Mouse (Mus musculus): ENCODE measurements at regions not wholly inside any gene's neighbourhood (a gene's known extent, or its start where the extent isn't known, plus 50 kb on each side); places are given as distances from the start of the nearest gene placed in this dataset.

DNA sequence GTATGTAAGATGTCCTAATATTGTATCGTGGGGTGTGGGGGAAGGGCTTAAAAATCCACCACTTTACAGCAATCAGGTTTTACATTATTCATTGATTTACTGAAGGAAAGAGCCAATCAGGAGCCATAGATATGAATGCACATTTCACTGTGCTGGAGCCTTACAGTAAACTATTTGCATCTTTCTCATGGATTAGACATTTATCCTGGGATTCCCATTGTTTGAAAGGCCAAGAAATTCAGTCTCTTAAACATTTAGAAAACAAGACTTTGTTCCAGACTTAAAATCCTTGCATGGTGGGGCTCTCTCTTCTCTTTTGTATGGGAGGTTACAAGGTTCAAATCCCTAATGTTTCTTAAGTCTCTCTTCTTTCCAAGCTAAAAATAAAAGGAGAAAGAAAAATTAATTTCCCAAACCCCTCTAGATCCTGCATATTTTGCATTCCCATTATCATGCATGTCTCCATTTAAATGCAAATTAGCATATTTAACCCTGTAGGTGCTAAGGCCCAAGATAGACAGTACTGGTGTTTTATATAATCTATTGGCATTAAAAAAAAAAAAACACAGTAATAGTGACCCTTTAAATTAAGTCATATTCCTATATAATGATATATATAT is 230.3 kb downstream of the Mef2c start:
- Histone ChIP-seq H3K4me1 (replicated peaks; ENCODE audit: control insufficient read depth, insufficient read depth, low read length) (peaks cover 9% of the 10 kb centered on the region), H3K27me3 (ENCODE audit: control insufficient read depth, insufficient read depth, low read length) (peaks cover 19% of the 10 kb centered on the region), H3K4me3 (ENCODE audit: control insufficient read depth, insufficient read depth, low read length) (no peak overlapping the region), H3K36me3 (ENCODE audit: control insufficient read depth, insufficient read depth, low read length) (no peaks in the 10 kb centered on the region), H3K27ac (ENCODE audit: control insufficient read depth, insufficient read depth, low read length) (no peak overlapping the region)
- WGBS = 7% methylated on average over 1 of the region's 1 CpGs
- DNase-seq = no peak
- TF ChIP-seq CTCF (IDR thresholded peaks at IDR 0.05; ENCODE audit: borderline replicate concordance, control insufficient read depth, extremely low read depth, insufficient read depth, low read length, poor library complexity) (no peak), POLR2A (IDR thresholded peaks at IDR 0.05; ENCODE audit: control insufficient read depth, extremely low read depth, insufficient read depth, low read length, poor library complexity) (no peak)

DNA sequence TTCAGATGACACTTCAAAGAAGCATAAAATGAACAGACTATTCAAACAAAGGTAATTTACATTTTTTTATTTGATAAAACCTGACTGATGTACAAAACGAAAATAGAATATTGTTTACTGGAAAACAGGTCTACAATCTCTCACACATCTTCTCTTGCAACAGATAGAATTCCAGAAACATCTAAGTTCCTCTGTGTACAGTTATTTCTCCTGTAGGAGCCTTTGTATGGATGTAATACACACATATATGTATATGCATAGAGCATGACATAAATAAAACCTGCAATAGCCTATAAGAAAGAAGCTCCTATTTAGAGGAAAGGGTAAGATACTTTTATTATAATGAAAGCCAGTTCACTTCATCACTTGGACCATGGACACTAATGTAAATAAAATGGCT is 230.8 kb downstream of the Mef2c start:
- H3K4me3 ChIP-seq (ENCODE audit: control insufficient read depth, insufficient read depth, low read length) = no peak overlapping the region
- no peak for DNase-seq
- H3K27me3 ChIP-seq (ENCODE audit: control insufficient read depth, insufficient read depth, low read length) = peaks cover 19% of the 10 kb centered on the region
- H3K36me3 ChIP-seq (ENCODE audit: control insufficient read depth, insufficient read depth, low read length) = no peaks in the 10 kb centered on the region
- no peak for TF ChIP-seq CTCF (IDR thresholded peaks at IDR 0.05; ENCODE audit: borderline replicate concordance, control insufficient read depth, extremely low read depth, insufficient read depth, low read length, poor library complexity)
- TF ChIP-seq POLR2A (IDR thresholded peaks at IDR 0.05; ENCODE audit: control insufficient read depth, extremely low read depth, insufficient read depth, low read length, poor library complexity) = no peak
- 35% methylated on average over 1 of the region's 1 CpGs for WGBS
- H3K27ac ChIP-seq (ENCODE audit: control insufficient read depth, insufficient read depth, low read length) = no peak overlapping the region
- peaks cover 9% of the 10 kb centered on the region for H3K4me1 ChIP-seq (replicated peaks; ENCODE audit: control insufficient read depth, insufficient read depth, low read length)

DNA sequence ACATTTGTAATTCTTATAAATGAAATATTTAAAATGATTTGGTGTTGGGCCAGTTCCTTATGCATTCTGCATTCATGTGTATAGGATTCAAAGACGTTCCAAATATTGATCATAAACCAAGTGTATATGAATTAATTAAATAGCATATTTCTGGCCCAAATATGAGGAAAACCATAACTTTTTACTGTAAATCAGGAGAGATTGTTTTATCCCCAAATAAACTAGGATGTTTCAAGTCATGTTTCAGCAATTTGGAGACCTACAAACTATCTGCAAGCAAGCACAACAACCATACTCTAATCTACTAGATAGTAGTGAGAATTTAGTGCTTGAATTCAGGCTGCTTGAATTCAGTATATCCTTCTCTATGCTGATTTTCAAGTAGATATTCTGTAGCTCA is 231.3 kb downstream of the Mef2c start:
- DNase-seq = no peak
- peaks cover 9% of the 10 kb centered on the region for H3K4me1 ChIP-seq (replicated peaks; ENCODE audit: control insufficient read depth, insufficient read depth, low read length)
- no peaks in the 10 kb centered on the region for H3K36me3 ChIP-seq (ENCODE audit: control insufficient read depth, insufficient read depth, low read length)
- peaks cover 19% of the 10 kb centered on the region for H3K27me3 ChIP-seq (ENCODE audit: control insufficient read depth, insufficient read depth, low read length)
- H3K4me3 ChIP-seq (ENCODE audit: control insufficient read depth, insufficient read depth, low read length) = no peak overlapping the region
- WGBS = 58% methylated on average over 1 of the region's 1 CpGs
- TF ChIP-seq POLR2A (IDR thresholded peaks at IDR 0.05; ENCODE audit: control insufficient read depth, extremely low read depth, insufficient read depth, low read length, poor library complexity) (no peak), CTCF (IDR thresholded peaks at IDR 0.05; ENCODE audit: borderline replicate concordance, control insufficient read depth, extremely low read depth, insufficient read depth, low read length, poor library complexity) (no peak)
- no peak overlapping the region for H3K27ac ChIP-seq (ENCODE audit: control insufficient read depth, insufficient read depth, low read length)

DNA sequence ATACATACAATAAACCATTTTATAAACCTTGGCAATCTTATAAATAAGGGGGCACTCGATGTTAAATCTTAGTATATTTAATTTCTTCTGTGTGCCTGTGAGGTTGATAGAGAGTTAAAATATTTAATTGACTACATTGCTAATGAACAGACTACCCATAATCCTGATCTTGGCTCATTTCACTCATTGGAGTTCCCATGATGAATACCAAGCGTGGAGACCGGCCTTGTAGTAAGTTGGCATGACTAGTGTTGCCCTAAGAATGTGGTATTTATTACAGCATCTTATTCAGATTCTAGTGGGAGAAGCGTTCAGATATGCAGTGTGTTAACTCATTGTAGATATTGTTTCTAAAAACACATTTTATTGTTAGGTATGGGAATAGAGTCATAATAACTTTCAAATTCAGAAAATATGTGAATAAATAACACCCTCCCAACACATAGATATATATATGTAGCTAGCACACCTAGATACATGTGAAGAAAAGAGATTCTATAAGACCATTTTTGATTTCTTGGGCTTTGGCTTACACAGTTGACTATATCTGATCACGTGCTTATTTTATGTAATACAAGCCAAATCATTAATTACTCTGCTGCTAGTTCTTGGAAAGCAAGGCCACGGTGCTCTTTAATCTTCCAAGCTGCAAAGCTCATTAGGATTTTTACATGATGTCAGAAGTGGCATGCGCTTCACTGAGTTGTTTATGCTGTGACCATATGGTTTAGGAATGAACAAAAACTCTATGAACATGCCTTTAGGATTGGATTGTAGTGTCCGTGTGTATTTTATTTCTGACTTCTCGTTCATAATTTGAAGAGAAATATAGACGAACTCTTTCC is 232.0 kb downstream of the Mef2c start:
- Histone ChIP-seq H3K27me3 (ENCODE audit: control insufficient read depth, insufficient read depth, low read length) (peaks cover 15% of the 10 kb centered on the region), H3K36me3 (ENCODE audit: control insufficient read depth, insufficient read depth, low read length) (no peaks in the 10 kb centered on the region), H3K4me3 (ENCODE audit: control insufficient read depth, insufficient read depth, low read length) (no peak overlapping the region), H3K4me1 (replicated peaks; ENCODE audit: control insufficient read depth, insufficient read depth, low read length) (peaks cover 5% of the 10 kb centered on the region), H3K27ac (ENCODE audit: control insufficient read depth, insufficient read depth, low read length) (no peak overlapping the region)
- DNase-seq = no peak
- no peak for TF ChIP-seq POLR2A (IDR thresholded peaks at IDR 0.05; ENCODE audit: control insufficient read depth, extremely low read depth, insufficient read depth, low read length, poor library complexity)
- TF ChIP-seq CTCF (IDR thresholded peaks at IDR 0.05; ENCODE audit: borderline replicate concordance, control insufficient read depth, extremely low read depth, insufficient read depth, low read length, poor library complexity) = no peak
- 79% methylated on average over 10 of the region's 10 CpGs for WGBS

DNA sequence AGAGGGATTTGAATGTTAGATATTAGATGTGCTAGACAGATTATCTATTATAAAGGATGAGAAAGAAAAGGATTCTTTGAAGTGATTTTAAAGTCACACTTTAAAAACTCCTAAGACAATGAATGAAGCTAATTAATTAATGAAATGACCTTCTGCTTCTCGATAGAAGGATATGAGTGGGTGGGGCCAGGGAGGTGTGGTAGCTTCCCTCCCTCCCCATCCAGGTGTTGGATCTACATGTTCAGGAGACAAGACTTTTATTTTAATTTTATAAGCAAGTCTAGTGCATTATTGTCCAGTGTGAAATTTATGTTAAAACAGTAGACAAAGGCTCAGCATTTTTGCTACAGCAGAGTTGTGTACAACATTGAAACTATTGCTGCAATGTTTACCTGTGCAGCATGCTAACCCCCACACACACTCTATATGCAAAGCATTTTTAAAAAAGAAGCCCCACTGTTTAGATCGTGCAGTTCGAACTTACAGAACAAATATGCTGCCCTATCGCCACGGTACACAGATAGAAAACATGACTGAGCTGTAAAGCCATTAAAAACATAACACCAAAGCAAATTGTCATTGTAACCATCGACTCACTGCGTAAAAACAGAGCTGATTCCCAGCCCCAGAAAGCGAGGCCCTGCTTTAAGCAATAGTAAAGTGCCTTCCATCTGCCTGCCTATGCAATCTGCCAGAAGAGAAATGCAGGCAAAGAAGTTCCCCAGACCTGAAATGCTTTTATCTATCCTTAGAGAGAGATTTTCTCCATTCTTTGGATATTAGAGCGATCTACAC is 233.4 kb downstream of the Mef2c start:
- Histone ChIP-seq H3K4me1 (replicated peaks; ENCODE audit: control insufficient read depth, insufficient read depth, low read length) (peaks cover 4% of the 10 kb centered on the region), H3K27me3 (ENCODE audit: control insufficient read depth, insufficient read depth, low read length) (peaks cover 14% of the 10 kb centered on the region), H3K36me3 (ENCODE audit: control insufficient read depth, insufficient read depth, low read length) (no peaks in the 10 kb centered on the region), H3K4me3 (ENCODE audit: control insufficient read depth, insufficient read depth, low read length) (no peak overlapping the region), H3K27ac (ENCODE audit: control insufficient read depth, insufficient read depth, low read length) (no peak overlapping the region)
- TF ChIP-seq POLR2A (IDR thresholded peaks at IDR 0.05; ENCODE audit: control insufficient read depth, extremely low read depth, insufficient read depth, low read length, poor library complexity) (no peak), CTCF (IDR thresholded peaks at IDR 0.05; ENCODE audit: borderline replicate concordance, control insufficient read depth, extremely low read depth, insufficient read depth, low read length, poor library complexity) (no peak)
- WGBS = 18% methylated on average over 9 of the region's 9 CpGs
- DNase-seq = no peak

DNA sequence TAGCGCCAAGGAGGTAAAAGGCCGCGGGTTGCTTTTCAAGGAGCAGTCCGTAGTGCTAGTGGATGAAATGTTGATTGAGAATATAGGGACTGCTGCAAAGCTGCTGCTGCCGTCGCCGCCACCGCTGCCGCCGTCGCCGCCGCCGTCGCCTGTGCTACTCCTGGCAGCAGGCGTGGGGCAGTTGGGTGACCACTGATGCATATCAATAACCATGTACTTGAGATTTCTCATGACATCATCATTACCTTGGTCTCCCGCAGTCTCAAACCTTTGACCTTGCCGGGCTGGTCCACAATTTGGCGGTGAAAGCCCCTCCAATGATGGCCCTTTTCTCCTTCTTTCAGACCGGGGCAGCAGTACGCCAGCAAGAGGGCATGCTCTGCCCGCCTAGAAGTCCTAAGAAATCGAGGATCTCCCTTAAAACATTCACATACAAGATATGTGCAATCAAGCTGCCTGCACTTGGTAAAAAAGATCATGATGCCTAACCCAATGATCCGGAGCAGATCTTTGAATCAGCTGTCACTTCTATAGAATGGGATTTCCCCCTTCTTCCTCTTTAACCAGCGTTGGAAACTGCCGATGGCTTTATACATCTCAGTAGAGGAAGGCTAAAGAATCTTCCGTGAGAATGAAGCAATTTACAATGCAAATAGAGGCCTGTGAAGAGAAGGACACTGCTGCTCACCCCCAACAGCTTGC is 234.1 kb downstream of the Mef2c start:
- TF ChIP-seq POLR2A (IDR thresholded peaks at IDR 0.05; ENCODE audit: control insufficient read depth, extremely low read depth, insufficient read depth, low read length, poor library complexity) (no peak), CTCF (IDR thresholded peaks at IDR 0.05; ENCODE audit: borderline replicate concordance, control insufficient read depth, extremely low read depth, insufficient read depth, low read length, poor library complexity) (no peak)
- Histone ChIP-seq H3K27me3 (ENCODE audit: control insufficient read depth, insufficient read depth, low read length) (peaks cover 14% of the 10 kb centered on the region), H3K4me3 (ENCODE audit: control insufficient read depth, insufficient read depth, low read length) (no peak overlapping the region), H3K27ac (ENCODE audit: control insufficient read depth, insufficient read depth, low read length) (no peak overlapping the region), H3K4me1 (replicated peaks; ENCODE audit: control insufficient read depth, insufficient read depth, low read length) (peaks cover 4% of the 10 kb centered on the region), H3K36me3 (ENCODE audit: control insufficient read depth, insufficient read depth, low read length) (no peaks in the 10 kb centered on the region)
- WGBS = 2% methylated on average over 27 of the region's 27 CpGs
- no peak for DNase-seq
